Comparison of ENCODE assay signal across 13 mouse cellular contexts in the genomic region with DNA sequence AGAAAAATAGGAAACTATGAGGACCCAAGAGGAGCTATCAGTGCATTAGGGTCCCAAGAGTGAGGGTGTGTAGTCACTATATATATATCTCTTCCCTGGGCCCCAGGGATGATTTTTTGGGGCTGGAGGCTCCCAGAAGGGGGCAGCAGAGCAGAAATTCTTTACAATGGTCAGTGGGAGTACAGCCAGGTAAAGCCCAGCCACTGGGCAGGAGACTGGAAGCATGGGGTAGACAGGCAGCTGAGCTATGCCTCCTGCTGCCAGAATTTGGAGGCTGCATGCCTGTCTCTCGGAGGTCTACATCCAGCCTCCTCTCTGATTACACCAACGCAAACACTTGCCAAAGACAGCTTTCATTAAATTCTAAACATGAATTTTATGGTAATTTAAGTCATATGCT.
DNase-seq lines count a peak whose midpoint lies in the region; ATAC-seq and TF ChIP-seq lines count a peak whose summit lies in the region.
"Had no signal": no experiment of that assay in that cellular context is flagged by ENCODE, and none has a peak within 500 bp of the region (broad histone marks: within the 10 kb centered on the region; RNA-seq: fewer than 3 reads in every experiment).

No protein-coding gene starts in this region.

- no peak overlapping the region for H3K4me2 ChIP-seq in hindbrain, postnatal 0 days (ENCODE audit: low read depth, low read length)
- no peak overlapping the region for H3K4me2 ChIP-seq in liver, embryonic 11.5 days
- H3K4me2 ChIP-seq: liver, embryonic 13.5 days; neural tube, embryonic 13.5 days had no signal

- H3K9ac ChIP-seq in hindbrain, postnatal 0 days (replicated peaks; ENCODE audit: low read length), result no peak overlapping the region
- H3K9ac ChIP-seq in liver, embryonic 11.5 days (ENCODE audit: low read depth, low read length), result no peak overlapping the region
- H3K9ac ChIP-seq: liver, embryonic 13.5 days; neural tube, embryonic 13.5 days had no signal

- ATAC-seq in hindbrain, postnatal 0 days, result no peak
- no peak for ATAC-seq in liver, embryonic 11.5 days (replicated peaks; ENCODE audit: low FRiP score)

- intact Hi-C loops in left cerebral cortex, postnatal 4 days (cut with DNase I), result no loop called here
- intact Hi-C loops in left cerebral cortex, postnatal 14 days (cut with DNase I), result no loop called here

- peak; percentile 18; the same call in 1 of the 2 replicates for TF ChIP-seq CTCF in hindbrain, postnatal 0 days (IDR thresholded peaks at IDR 0.05; ENCODE audit: low read depth)
- no peak for TF ChIP-seq CTCF in cerebellum, adult 2 months (IDR thresholded peaks at IDR 0.05; ENCODE audit: borderline replicate concordance, insufficient read depth, low read depth, low read length)

- no peaks in the 10 kb centered on the region for H3K27me3 ChIP-seq in hindbrain, postnatal 0 days (ENCODE audit: insufficient read depth, low read length)
- H3K27me3 ChIP-seq in hindbrain, embryonic 10.5 days (ENCODE audit: insufficient read depth, poor library complexity, severe bottlenecking), result no peaks in the 10 kb centered on the region
- no peaks in the 10 kb centered on the region for H3K27me3 ChIP-seq in liver, embryonic 11.5 days (replicated peaks; ENCODE audit: control insufficient read depth, insufficient read depth, low read length)
- no peaks in the 10 kb centered on the region for H3K27me3 ChIP-seq in cerebellum, adult 2 months (ENCODE audit: control insufficient read depth, insufficient read depth, low read length)
- H3K27me3 ChIP-seq: liver, embryonic 13.5 days; megakaryocyte, embryonic 14.5 days; neural tube, embryonic 13.5 days had no signal

- no peak for TF ChIP-seq POLR2A in cerebellum, adult 2 months (IDR thresholded peaks at IDR 0.05; ENCODE audit: borderline replicate concordance, insufficient read depth, low read length)

- DNase-seq in hindbrain, postnatal 0 days (ENCODE audit: low spot score), result no peak
- no peak for DNase-seq in hindbrain, embryonic 10.5 days (ENCODE audit: low spot score)
- DNase-seq in left cerebral cortex, postnatal 4 days, result peak; percentile 18
- no peak for DNase-seq in left cerebral cortex, postnatal 14 days (ENCODE audit: low spot score in 2 of 2)
- DNase-seq in fibroblast of lung, adult 2 months (ENCODE audit: low read depth), result peak; percentile 44
- no peak for DNase-seq in liver, embryonic 11.5 days (ENCODE audit: low spot score)
- DNase-seq in cerebellum, adult 2 months, result no peak
- DNase-seq in right cerebral cortex, postnatal 25 days, result no peak
- DNase-seq: cerebellum, adult 11 months; layer of hippocampus, adult 9-11 months; liver, embryonic 13.5 days had no signal

- WGBS in hindbrain, postnatal 0 days, result 46% methylated on average over 2 of the region's 2 CpGs
- WGBS in hindbrain, embryonic 10.5 days, result 61% methylated on average over 2 of the region's 2 CpGs
- WGBS in liver, embryonic 11.5 days, result 65% methylated on average over 2 of the region's 2 CpGs
- WGBS in cerebellum, adult 2 months, result 33% methylated on average over 2 of the region's 2 CpGs

- H3K4me3 ChIP-seq in hindbrain, postnatal 0 days (ENCODE audit: low read length), result no peak overlapping the region
- H3K4me3 ChIP-seq in hindbrain, embryonic 10.5 days, result no peak overlapping the region
- no peak overlapping the region for H3K4me3 ChIP-seq in liver, embryonic 11.5 days (ENCODE audit: low read depth, low read length)
- H3K4me3 ChIP-seq in cerebellum, adult 2 months (replicated peaks; ENCODE audit: insufficient read depth, low read depth, low read length), result no peak overlapping the region
- H3K4me3 ChIP-seq: liver, embryonic 13.5 days; megakaryocyte, embryonic 14.5 days; neural tube, embryonic 13.5 days had no signal

- H3K9me3 ChIP-seq in hindbrain, postnatal 0 days (ENCODE audit: low read length), result no peaks in the 10 kb centered on the region
- no peaks in the 10 kb centered on the region for H3K9me3 ChIP-seq in hindbrain, embryonic 10.5 days
- no peaks in the 10 kb centered on the region for H3K9me3 ChIP-seq in liver, embryonic 11.5 days (ENCODE audit: control insufficient read depth, low read length)
- H3K9me3 ChIP-seq: liver, embryonic 13.5 days; neural tube, embryonic 13.5 days had no signal

- H3K36me3 ChIP-seq in hindbrain, postnatal 0 days (ENCODE audit: insufficient read depth, low read length), result no peaks in the 10 kb centered on the region
- H3K36me3 ChIP-seq in hindbrain, embryonic 10.5 days, result no peaks in the 10 kb centered on the region
- H3K36me3 ChIP-seq in liver, embryonic 11.5 days (ENCODE audit: control insufficient read depth, insufficient read depth, low read length), result no peaks in the 10 kb centered on the region
- H3K36me3 ChIP-seq: liver, embryonic 13.5 days; neural tube, embryonic 13.5 days had no signal

- H3K4me1 ChIP-seq in hindbrain, postnatal 0 days (ENCODE audit: insufficient read depth, low read length), result no peaks in the 10 kb centered on the region
- 0 out of 2 replicates have a peak, but pooled peaks cover 4% of the 10 kb centered on the region for H3K4me1 ChIP-seq in hindbrain, embryonic 10.5 days (replicated peaks)
- H3K4me1 ChIP-seq in liver, embryonic 11.5 days (replicated peaks; ENCODE audit: control insufficient read depth, insufficient read depth, low read length), result no peaks in the 10 kb centered on the region
- no peaks in the 10 kb centered on the region for H3K4me1 ChIP-seq in cerebellum, adult 2 months (ENCODE audit: control insufficient read depth, insufficient read depth, low read length)
- H3K4me1 ChIP-seq: liver, embryonic 13.5 days; megakaryocyte, embryonic 14.5 days; neural tube, embryonic 13.5 days had no signal

- H3K27ac ChIP-seq in hindbrain, postnatal 0 days, result no peak overlapping the region
- H3K27ac ChIP-seq in hindbrain, embryonic 10.5 days, result no peak overlapping the region
- H3K27ac ChIP-seq in liver, embryonic 11.5 days (ENCODE audit: low read depth, low read length), result no peak overlapping the region
- H3K27ac ChIP-seq in cerebellum, adult 2 months (ENCODE audit: insufficient read depth, low read length), result no peak overlapping the region
- H3K27ac ChIP-seq: liver, embryonic 13.5 days; neural tube, embryonic 13.5 days had no signal

Comparison
In these comparisons a context has a peak if more than half of its experiments do, and no peak if none do; other contexts are left out.
1. DNase-seq: peak in left cerebral cortex, postnatal 4 days (single experiment) and fibroblast of lung, adult 2 months (single experiment); none in hindbrain, postnatal 0 days (single experiment), hindbrain, embryonic 10.5 days (single experiment), left cerebral cortex, postnatal 14 days (0 of 2), liver, embryonic 11.5 days (single experiment), cerebellum, adult 2 months (0 of 2) and right cerebral cortex, postnatal 25 days (single experiment).